Comparison of ENCODE assay signal across 8 mouse cellular contexts in genomic region chr10:69398763-69399590, GRCm38 (mm10). TPM values are rescaled to one million over a fixed set of nuclear protein-coding genes. Genes with fewer than 3 reads are reported as not detected.
A peak's percentile ranks its signal among the peaks of the same experiment; 100 is the strongest.
DNase-seq lines count a peak whose midpoint lies in the region; ATAC-seq and TF ChIP-seq lines count a peak whose summit lies in the region.

Gene Ank3, plus strand, starts transcription at chr10:69398773.

- intact Hi-C loops in gastrocnemius, postnatal 36 days (cut with DNase I), result no loop called here

- peak within 1 kb of the TSS; percentile 53 for H3K9ac ChIP-seq in intestine, postnatal 0 days (ENCODE audit: low read depth, low read length)
- H3K9ac ChIP-seq in limb, embryonic 15.5 days, result peak within 1 kb of the TSS; percentile 39

- H3K27me3 ChIP-seq in intestine, postnatal 0 days (replicated peaks; ENCODE audit: control insufficient read depth, insufficient read depth, low read length), result peaks cover 22% of the 10 kb centered on the region
- H3K27me3 ChIP-seq in limb, embryonic 15.5 days, result peaks cover 32% of the 10 kb centered on the region

- peak within 1 kb of the TSS; percentile 100 for H3K4me2 ChIP-seq in intestine, postnatal 0 days (replicated peaks; ENCODE audit: low read depth)
- peak within 1 kb of the TSS; percentile 100 for H3K4me2 ChIP-seq in limb, embryonic 15.5 days

- WGBS in intestine, postnatal 0 days, result under 1% methylated on average over 69 of the region's 77 CpGs
- under 1% methylated on average over 73 of the region's 77 CpGs for WGBS in limb, embryonic 15.5 days

- no peaks in the 10 kb centered on the region for H3K4me1 ChIP-seq in intestine, postnatal 0 days (replicated peaks; ENCODE audit: control insufficient read depth, insufficient read depth, low read length)
- H3K4me1 ChIP-seq in limb, embryonic 15.5 days, result peaks cover 24% of the 10 kb centered on the region

- H3K9me3 ChIP-seq in intestine, postnatal 0 days (ENCODE audit: control insufficient read depth), result no peaks in the 10 kb centered on the region
- H3K9me3 ChIP-seq in limb, embryonic 15.5 days, result no peaks in the 10 kb centered on the region

- H3K36me3 ChIP-seq in intestine, postnatal 0 days (ENCODE audit: control insufficient read depth, insufficient read depth), result no peaks in the 10 kb centered on the region
- no peaks in the 10 kb centered on the region for H3K36me3 ChIP-seq in limb, embryonic 15.5 days

- H3K4me3 ChIP-seq in intestine, postnatal 0 days (ENCODE audit: low read depth, low read length), result peak within 1 kb of the TSS; percentile 61
- peak within 1 kb of the TSS; percentile 60 for H3K4me3 ChIP-seq in limb, embryonic 15.5 days

- no peak for TF ChIP-seq POLR2A in brain, embryonic 14.5 days (IDR thresholded peaks at IDR 0.05; ENCODE audit: borderline replicate concordance, extremely low read depth, insufficient read depth, insufficient read length, poor library complexity, severe bottlenecking)

- H3K27ac ChIP-seq in intestine, postnatal 0 days (ENCODE audit: low read depth, low read length), result no peak within 1 kb of the TSS
- no peak within 1 kb of the TSS for H3K27ac ChIP-seq in limb, embryonic 15.5 days

- peak; percentile 11 to 33 for DNase-seq in cerebellum, postnatal 25 days
- DNase-seq in cerebellum, adult 9-10 months, result no peak
- peak; percentile 32 for DNase-seq in brain, embryonic 14.5 days (ENCODE audit: low read depth)
- no peak for DNase-seq in gastrocnemius, postnatal 36 days
- DNase-seq in neural tube, embryonic 10.5 days (ENCODE audit: extremely low spot score, low spot score), result peak; percentile 66

- no peak for TF ChIP-seq CTCF in brain, embryonic 14.5 days (IDR thresholded peaks at IDR 0.05; ENCODE audit: borderline replicate concordance, extremely low read depth, insufficient read depth, insufficient read length)
- TF ChIP-seq CTCF in intestine, postnatal 0 days (IDR thresholded peaks at IDR 0.05; ENCODE audit: low read depth), result peak; percentile 53

- ATAC-seq in intestine, postnatal 0 days, result peak; percentile 62
- peak; percentile 46; the same call in 1 of the 2 replicates for ATAC-seq in limb, embryonic 15.5 days (ENCODE audit: insufficient number of reproducible peaks, low FRiP score, low TSS enrichment, low read depth)
- no peak for ATAC-seq in inflammation-experienced regulatory T-cells, adult 6 months

RNA-seq across cellular contexts. Expression of gene Ank3, which starts in this region (rescaled TPM):
- 76.0 and 183 TPM in 2 replicates for polyA plus RNA-seq in brain, embryonic 14.5 days (2012; rRNA removed)
- total RNA-seq in gastrocnemius, postnatal 36 days (2021), result 100 to 1,000 TPM in 1 of 2 experiments, 10 to 100 TPM in 1; 84.5 to 114 TPM
- 21.6 and 30.6 TPM in 2 replicates for polyA plus RNA-seq in intestine, postnatal 0 days (2015; fragmentation: Nextera tagmentation; extraction: Ambion mirVana)
- polyA plus RNA-seq in limb, embryonic 15.5 days (2015; fragmentation: Nextera tagmentation; extraction: Ambion mirVana), result 25.1 and 29.1 TPM in 2 replicates
- polyA plus RNA-seq in inflammation-experienced regulatory T-cells, adult 6 months (2017; shearing (Covaris generic)), result under 1 TPM in 2 of 3 experiments, not detected in 1; 0.58 to 0.98 TPM

Comparison
In these comparisons a context has a peak if more than half of its experiments do, and no peak if none do; other contexts are left out.
1. RNA of gene Ank3 (polyA plus RNA-seq): 76.0 to 183 TPM in brain, embryonic 14.5 days, 25.1 to 29.1 TPM in limb, embryonic 15.5 days and 21.6 to 30.6 TPM in intestine, postnatal 0 days; 0.58 to 0.98 TPM in inflammation-experienced regulatory T-cells, adult 6 months; every median in the first group is over 10 times any median in the second.
2. DNase-seq: peak in cerebellum, postnatal 25 days (2 of 2), brain, embryonic 14.5 days (single experiment) and neural tube, embryonic 10.5 days (single experiment); none in cerebellum, adult 9-10 months (single experiment) and gastrocnemius, postnatal 36 days (0 of 2).